Mouse (Mus musculus) cerebellum, adult 18-20 months (tissue): ENCODE data around the gene Vkorc1l1.

Experiments used
- DNase-seq, 2 experiments: peaks; one replicate each; pipeline ENCODE4 v3.0.0; 2021

The Vkorc1l1 gene

GRCm38 (mm10) chr5:129942073-129942939 is 536 bp downstream of the Vkorc1l1 start:
- peak; percentile 33 to 62 for DNase-seq

GRCm38 (mm10) chr5:129943402-129943801 is 1.6 kb downstream of the Vkorc1l1 start:
- no peak for DNase-seq

GRCm38 (mm10) chr5:129947528-129948033 is 5.8 kb downstream of the Vkorc1l1 start:
- DNase-seq: no peak

- DNase-seq: no peak
These were observed 10.4 kb downstream of the Vkorc1l1 start for GRCm38 (mm10) chr5:129952143-129952542.

- DNase-seq: peak; percentile 53 to 64
These were observed 12.9 kb downstream of the Vkorc1l1 start for GRCm38 (mm10) chr5:129954473-129955254.

- no peak for DNase-seq
These were observed 14.0 kb downstream of the Vkorc1l1 start for GRCm38 (mm10) chr5:129955792-129956191.

GRCm38 (mm10) chr5:129963224-129963623 is 21.5 kb downstream of the Vkorc1l1 start:
- no peak for DNase-seq

GRCm38 (mm10) chr5:129966448-129966847 is 24.7 kb downstream of the Vkorc1l1 start:
- no peak for DNase-seq

GRCm38 (mm10) chr5:129968417-129968816 is 26.6 kb downstream of the Vkorc1l1 start:
- no peak for DNase-seq

GRCm38 (mm10) chr5:129971491-129971890 is 29.7 kb downstream of the Vkorc1l1 start:
- no peak for DNase-seq

- DNase-seq: no peak
These were observed 32.6 kb downstream of the Vkorc1l1 start for GRCm38 (mm10) chr5:129974354-129974753.

GRCm38 (mm10) chr5:129974866-129975311 is 33.1 kb downstream of the Vkorc1l1 start:
- no peak for DNase-seq

GRCm38 (mm10) chr5:129977768-129978167 is 36.0 kb downstream of the Vkorc1l1 start:
- no peak for DNase-seq

- DNase-seq: no peak
These were observed 36.8 kb downstream of the Vkorc1l1 start for GRCm38 (mm10) chr5:129978608-129979007.

GRCm38 (mm10) chr5:129980216-129980615 is 38.4 kb downstream of the Vkorc1l1 start:
- DNase-seq: no peak

GRCm38 (mm10) chr5:129989376-129989775 is 47.6 kb downstream of the Vkorc1l1 start:
- DNase-seq: no peak

GRCm38 (mm10) chr5:129991898-129992297 is 50.1 kb downstream of the Vkorc1l1 start:
- DNase-seq: no peak

GRCm38 (mm10) chr5:129993374-129993773 is 51.6 kb downstream of the Vkorc1l1 start:
- no peak for DNase-seq

- DNase-seq: no peak
These were observed 53.2 kb downstream of the Vkorc1l1 start for GRCm38 (mm10) chr5:129994989-129995388.

- DNase-seq: no peak
These were observed 55.9 kb downstream of the Vkorc1l1 start for GRCm38 (mm10) chr5:129997700-129998099.

- DNase-seq: peak; percentile 65 to 71
These were observed 57.3 kb downstream of the Vkorc1l1 start for GRCm38 (mm10) chr5:129999097-129999496.

- no peak for DNase-seq
These were observed 59.0 kb downstream of the Vkorc1l1 start for GRCm38 (mm10) chr5:130000735-130001134.

GRCm38 (mm10) chr5:130001356-130001987 is 59.7 kb downstream of the Vkorc1l1 start:
- DNase-seq: no peak
